Mouse (Mus musculus) heart, embryonic 11.5 days (tissue): ENCODE results near the gene Ly6g5c. TPM values are rescaled to one million over a fixed set of nuclear protein-coding genes. Genes with fewer than 3 reads are reported as not detected.

Source experiments
- ATAC-seq: fragments of 200-750 bp; cut with Nextera tagmentation; replicated peaks from 2 replicates; pipeline ENCODE4 v1.8.0; 2017; ENCODE audit warnings: moderate library complexity; ENCODE audit not compliant: insufficient number of reproducible peaks, low FRiP score, low TSS enrichment
- H3K27ac ChIP-seq: fragments of 300-500 bp; sonication (generic); 2 replicates; pipeline ENCODE4 v1.5.1; 2014; ENCODE audit warnings: mild to moderate bottlenecking, low read depth, low read length
- H3K27me3 ChIP-seq: fragments of 300-500 bp; sonication (generic); 2 replicates; pipeline ENCODE4 v1.6.1; 2014; ENCODE audit warnings: mild to moderate bottlenecking, low read length, mixed read lengths; ENCODE audit not compliant: control insufficient read depth, insufficient read depth
- H3K36me3 ChIP-seq: fragments of 300-500 bp; sonication (generic); 2 replicates; pipeline ENCODE4 v1.6.1; 2014; ENCODE audit warnings: mild to moderate bottlenecking, low read length, moderate library complexity, mixed read lengths; ENCODE audit not compliant: control insufficient read depth, insufficient read depth
- H3K4me1 ChIP-seq: fragments of 300-500 bp; sonication (generic); 2 replicates; pipeline ENCODE4 v1.6.1; 2014; ENCODE audit warnings: low read length; ENCODE audit not compliant: control insufficient read depth, insufficient read depth
- H3K4me2 ChIP-seq: fragments of 300-500 bp; sonication (generic); 2 replicates; pipeline ENCODE4 v1.6.1; 2014; ENCODE audit warnings: mild to moderate bottlenecking, moderate library complexity
- H3K4me3 ChIP-seq: fragments of 300-500 bp; sonication (generic); 2 replicates; pipeline ENCODE4 v1.5.1; 2014; ENCODE audit warnings: low read depth, low read length
- H3K9ac ChIP-seq: fragments of 300-500 bp; sonication (generic); 2 replicates; pipeline ENCODE4 v1.6.1; 2014; ENCODE audit warnings: mild to moderate bottlenecking, low read depth, low read length, moderate library complexity
- H3K9me3 ChIP-seq: fragments of 300-500 bp; sonication (generic); replicated peaks from 2 replicates; pipeline ENCODE4 v1.6.1; 2016; ENCODE audit warnings: low read length; ENCODE audit not compliant: control insufficient read depth
- WGBS: fragments of 180-500 bp; shearing (Covaris S2); extraction: QIAGEN DNeasy Blood & Tissue Kit; methylation state at CpG from one replicate; pipeline ENCODE4 v1.1.7; 2014; ENCODE audit not compliant: insufficient replicate concordance; 5-methylcytosine and 5-hydroxymethylcytosine counted together
- polyA plus RNA-seq: library from polyadenylated mRNA; unstranded; fragments of >200 nt; fragmentation: Nextera tagmentation; extraction: Ambion mirVana; gene quantifications from 2 replicates; pipeline ENCODE4 v1.2.1, GENCODE M21; 2014

Ly6g5c gene
- polyA plus RNA-seq, 1 experiment from 2014 or later: not detected

DNA sequence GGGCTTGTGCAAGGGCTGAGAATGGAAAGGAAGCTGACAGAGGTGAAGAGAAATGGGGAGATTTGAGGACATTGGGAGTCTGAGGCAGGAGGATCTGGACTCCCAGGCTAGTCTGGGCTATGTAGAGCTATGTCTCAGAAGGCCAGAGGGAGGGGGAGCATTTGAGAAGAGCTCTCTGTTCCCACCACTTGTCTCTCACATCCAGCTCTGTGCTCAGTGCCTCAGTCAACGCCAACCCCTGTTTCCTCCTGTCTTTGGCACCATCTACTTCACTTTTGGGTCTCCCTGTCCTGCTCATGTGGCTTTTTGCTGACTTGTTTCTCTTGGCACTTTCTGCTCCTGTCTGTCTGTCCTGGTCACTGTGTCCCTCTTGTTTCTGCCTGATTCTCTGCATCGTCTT is 30.8 kb upstream of the Ly6g5c start:
- Histone ChIP-seq H3K4me2 (peak overlapping the region; percentile 67), H3K4me3 (no peak overlapping the region; the same call in 1 of the 2 replicates), H3K4me1 (peaks cover 19% of the 10 kb centered on the region), H3K36me3 (no peaks in the 10 kb centered on the region), H3K9ac (peak overlapping the region; percentile 72), H3K27ac (peak overlapping the region; percentile 35; the same call in 1 of the 2 replicates), H3K9me3 (no peaks in the 10 kb centered on the region), H3K27me3 (no peaks in the 10 kb centered on the region)
- WGBS: 43% methylated on average over 2 of the region's 2 CpGs
- no peak for ATAC-seq

DNA sequence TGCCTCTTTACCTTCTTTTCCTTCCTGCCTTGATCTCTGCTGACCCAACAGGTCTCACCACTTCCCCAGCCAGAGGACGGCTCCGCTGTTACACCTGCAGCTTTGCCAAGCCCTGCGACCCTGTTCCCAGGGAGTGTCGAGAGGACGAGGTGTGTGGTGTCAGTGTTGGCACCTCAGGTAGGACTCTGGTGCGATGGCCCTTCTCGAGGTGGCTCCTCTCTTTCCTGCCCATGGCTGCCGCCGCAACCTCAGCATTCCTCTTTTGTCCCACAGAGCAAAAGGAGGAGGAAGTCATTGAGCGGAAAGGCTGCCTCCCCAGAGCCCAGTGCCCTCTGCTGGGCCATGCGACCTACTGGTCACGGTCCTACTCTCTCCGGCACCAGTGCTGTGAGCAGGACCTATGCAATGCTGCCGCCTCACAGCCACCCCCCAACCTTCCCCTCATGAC is 30.3 kb upstream of the Ly6g5c start, which contains the start of gene Ly6g6d:
Gene Ly6g6d, minus strand, starts transcription at position 280 of the 448 bp plus-strand sequence.
- peak within 1 kb of the TSS; percentile 67 for H3K4me2 ChIP-seq
- H3K36me3 ChIP-seq: no peaks in the 10 kb centered on the region
- 16% methylated on average over 14 of the region's 14 CpGs for WGBS
- peak within 1 kb of the TSS; percentile 35; the same call in 1 of the 2 replicates for H3K27ac ChIP-seq
- H3K9ac ChIP-seq: peak within 1 kb of the TSS; percentile 72
- ATAC-seq: 0 out of 2 replicates have a peak, but pooled peaks have one; percentile 31
- no peaks in the 10 kb centered on the region for H3K27me3 ChIP-seq
- H3K9me3 ChIP-seq: no peaks in the 10 kb centered on the region
- peak within 1 kb of the TSS; percentile 32 for H3K4me3 ChIP-seq
- peaks cover 19% of the 10 kb centered on the region for H3K4me1 ChIP-seq

DNA sequence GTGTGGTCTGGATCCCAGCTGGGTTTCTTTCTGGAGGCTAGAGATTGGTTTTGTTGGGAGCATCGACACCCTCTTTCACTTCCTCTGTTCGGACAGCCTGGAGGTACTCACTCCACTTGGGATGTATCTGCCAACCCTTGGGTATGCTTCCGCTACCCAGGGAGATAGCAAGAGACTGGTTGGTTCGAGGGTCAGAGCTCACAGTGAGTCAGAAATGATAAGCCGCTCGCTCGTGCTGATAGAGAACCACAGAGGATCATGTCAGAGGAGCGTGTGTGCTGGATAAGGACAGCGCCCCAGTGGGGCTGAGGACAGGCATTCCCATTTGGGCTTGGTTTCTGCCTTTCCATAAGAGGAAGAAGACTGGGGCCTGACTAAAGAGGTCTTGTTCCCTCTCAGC is 28.3 kb upstream of the Ly6g5c start:
- ATAC-seq: 0 out of 2 replicates have a peak, but pooled peaks have one; percentile 40
- WGBS: 10% methylated on average over 9 of the region's 9 CpGs
- no peaks in the 10 kb centered on the region for H3K27me3 ChIP-seq
- peak overlapping the region; percentile 55 for H3K4me2 ChIP-seq
- 0 out of 2 replicates have a peak overlapping the region, but pooled peaks have one; percentile 12 for H3K4me3 ChIP-seq
- 0 out of 2 replicates have a peak overlapping the region, but pooled peaks have one; percentile 15 for H3K27ac ChIP-seq
- H3K36me3 ChIP-seq: no peaks in the 10 kb centered on the region
- H3K9me3 ChIP-seq: no peaks in the 10 kb centered on the region
- peaks cover 19% of the 10 kb centered on the region for H3K4me1 ChIP-seq
- H3K9ac ChIP-seq: peak overlapping the region; percentile 17; the same call in 1 of the 2 replicates

DNA sequence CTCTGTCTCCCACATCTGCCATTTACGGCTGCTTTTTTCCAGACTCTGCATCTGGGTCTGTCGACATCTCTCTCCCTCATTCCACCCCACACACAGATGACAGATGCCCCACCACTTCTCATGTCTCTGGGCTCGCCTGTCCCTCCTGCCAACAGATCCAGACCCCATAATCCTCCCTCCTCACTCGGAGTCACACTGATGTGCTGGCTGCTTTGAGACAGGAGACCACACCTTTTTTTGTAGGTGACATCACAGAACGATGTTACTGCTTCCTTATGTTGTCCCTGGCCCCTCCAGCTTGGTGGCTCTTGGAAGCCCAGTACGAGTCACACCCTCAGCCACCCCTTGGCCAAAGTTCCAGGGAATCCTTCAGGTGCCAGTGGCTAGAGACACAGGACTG is 27.8 kb upstream of the Ly6g5c start:
- Histone ChIP-seq H3K4me1 (peaks cover 19% of the 10 kb centered on the region), H3K4me2 (peak overlapping the region; percentile 55), H3K4me3 (no peak overlapping the region), H3K36me3 (no peaks in the 10 kb centered on the region), H3K27me3 (no peaks in the 10 kb centered on the region), H3K27ac (0 out of 2 replicates have a peak overlapping the region, but pooled peaks have one; percentile 15), H3K9me3 (no peaks in the 10 kb centered on the region), H3K9ac (peak overlapping the region; percentile 17; the same call in 1 of the 2 replicates)
- 34% methylated on average over 6 of the region's 6 CpGs for WGBS
- no peak for ATAC-seq

DNA sequence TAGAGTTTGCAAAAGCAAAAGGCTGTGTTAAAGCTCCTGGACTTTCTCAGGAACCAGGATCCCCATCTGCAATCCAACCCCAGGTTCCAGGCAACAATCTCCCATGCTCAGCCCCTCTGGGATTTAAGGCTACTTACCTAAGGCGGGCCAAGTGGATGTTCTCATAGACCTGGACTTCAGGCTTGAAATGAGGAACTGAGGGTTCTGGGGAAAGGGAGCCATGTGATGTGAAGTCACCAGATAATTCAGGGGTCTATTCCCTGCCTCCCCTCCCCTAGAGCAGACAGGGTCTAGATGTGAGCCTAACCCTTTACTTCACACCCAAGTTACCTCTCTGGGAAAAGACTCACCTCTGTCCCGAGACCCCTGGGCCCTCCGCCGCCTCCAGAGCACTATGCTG is 27.4 kb upstream of the Ly6g5c start:
- Histone ChIP-seq H3K9me3 (no peaks in the 10 kb centered on the region), H3K4me2 (no peak overlapping the region), H3K27me3 (no peaks in the 10 kb centered on the region), H3K4me3 (no peak overlapping the region), H3K9ac (no peak overlapping the region), H3K27ac (no peak overlapping the region), H3K4me1 (peaks cover 19% of the 10 kb centered on the region), H3K36me3 (no peaks in the 10 kb centered on the region)
- 88% methylated on average over 4 of the region's 4 CpGs for WGBS
- no peak for ATAC-seq

DNA sequence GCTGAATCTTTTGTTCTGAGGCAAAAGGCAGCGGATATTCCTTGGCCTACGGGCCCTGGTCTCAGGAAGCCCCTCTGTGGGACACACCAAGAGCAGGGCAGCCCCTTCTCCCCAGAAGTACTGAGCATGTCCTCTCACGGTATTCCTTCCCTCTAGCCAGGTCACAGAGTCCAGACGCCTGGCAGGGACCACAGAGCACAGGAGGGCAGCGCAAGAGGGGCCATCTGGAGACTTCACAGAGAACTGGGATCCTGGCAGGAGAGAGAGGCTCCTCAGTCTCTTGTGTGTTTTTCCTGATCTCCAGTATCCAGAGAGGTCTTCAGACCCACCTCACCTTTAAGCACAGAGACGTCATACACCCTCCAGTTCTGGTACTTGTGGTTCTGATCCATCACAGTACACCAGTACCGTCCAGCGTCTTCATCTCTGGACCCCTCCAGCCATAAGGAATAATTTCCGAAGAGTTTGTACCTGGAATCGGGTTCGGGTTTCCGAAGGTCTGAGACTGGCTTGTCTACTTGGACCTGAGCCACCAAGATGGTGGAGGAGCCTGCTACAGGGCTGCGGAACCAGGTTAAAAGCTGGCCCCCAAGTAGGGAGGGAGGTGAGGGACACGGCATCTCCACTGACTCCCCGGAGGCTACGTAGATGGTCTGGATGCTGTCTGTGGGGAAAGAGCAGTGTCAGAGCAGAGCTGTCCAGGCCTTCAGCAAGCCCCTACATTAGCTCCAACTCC is 25.1 kb upstream of the Ly6g5c start:
- Histone ChIP-seq H3K36me3 (no peaks in the 10 kb centered on the region), H3K9ac (0 out of 2 replicates have a peak overlapping the region, but pooled peaks have one; percentile 16), H3K27ac (no peak overlapping the region), H3K4me3 (no peak overlapping the region), H3K9me3 (no peaks in the 10 kb centered on the region), H3K27me3 (no peaks in the 10 kb centered on the region), H3K4me1 (peaks cover 11% of the 10 kb centered on the region), H3K4me2 (no peak overlapping the region)
- no peak for ATAC-seq
- 79% methylated on average over 16 of the region's 16 CpGs for WGBS

DNA sequence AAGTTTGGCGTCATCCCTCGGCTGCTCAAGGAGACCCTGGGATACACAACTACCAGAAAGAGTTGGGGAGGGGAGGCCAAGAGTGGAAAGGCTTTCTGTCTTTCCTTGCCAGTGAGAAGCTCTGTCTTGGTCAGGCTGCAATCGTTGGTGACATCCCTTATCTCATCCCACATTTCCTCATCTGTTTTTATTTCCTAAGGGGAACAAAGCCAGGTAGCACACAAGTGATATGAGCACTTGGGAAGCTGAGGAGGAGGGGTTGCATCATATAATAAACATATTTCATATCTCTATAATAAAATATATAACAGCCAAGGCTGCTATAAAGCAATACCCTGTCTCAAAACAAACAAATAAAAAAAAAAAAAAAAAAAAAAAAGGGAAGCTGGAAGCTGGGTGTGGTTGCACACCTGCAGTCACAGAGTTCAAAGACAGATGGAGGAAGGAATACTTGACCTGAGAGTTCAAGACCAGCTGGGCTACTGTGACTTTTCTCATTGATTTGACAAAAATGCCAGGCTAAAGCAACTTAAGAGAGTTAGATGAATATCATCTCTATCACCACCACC is 24.1 kb upstream of the Ly6g5c start:
- peaks cover 8% of the 10 kb centered on the region for H3K4me1 ChIP-seq
- H3K9ac ChIP-seq: no peak overlapping the region
- ATAC-seq: no peak
- no peak overlapping the region for H3K4me3 ChIP-seq
- no peaks in the 10 kb centered on the region for H3K27me3 ChIP-seq
- H3K27ac ChIP-seq: no peak overlapping the region
- H3K4me2 ChIP-seq: no peak overlapping the region
- 57% methylated on average over 3 of the region's 3 CpGs for WGBS
- no peaks in the 10 kb centered on the region for H3K9me3 ChIP-seq
- no peaks in the 10 kb centered on the region for H3K36me3 ChIP-seq

DNA sequence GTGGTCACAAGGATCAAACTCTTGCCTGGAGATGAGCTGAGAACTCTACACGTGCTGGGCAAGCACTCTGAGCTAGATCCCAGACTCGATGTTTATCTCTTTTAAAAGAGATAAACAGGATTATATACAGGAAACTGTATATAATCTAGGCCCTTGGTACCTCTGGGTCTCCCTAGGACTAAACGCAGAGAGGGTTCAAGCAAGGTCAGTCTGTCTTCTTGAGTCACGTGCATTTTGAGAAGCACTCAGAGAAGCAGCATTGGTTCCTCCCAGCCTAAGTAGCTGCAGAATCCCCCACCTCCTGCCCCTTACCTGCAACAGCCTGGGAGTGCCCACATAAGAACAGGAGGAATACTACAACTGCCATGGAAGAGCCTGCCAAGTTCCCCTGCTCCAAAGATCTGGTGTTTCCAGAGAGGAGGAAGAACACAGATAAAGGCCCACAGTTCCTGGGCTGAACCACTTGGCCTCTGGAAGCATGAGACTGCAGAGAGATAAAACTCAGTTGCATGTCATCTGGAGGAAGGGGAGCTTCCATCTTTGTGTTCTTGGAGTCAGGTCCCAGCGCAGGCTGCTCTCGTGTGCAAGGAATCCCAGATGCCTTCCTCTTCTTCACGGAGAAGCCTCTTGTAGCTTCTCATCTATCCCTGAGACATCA is 22.7 kb upstream of the Ly6g5c start, which contains the start of gene Ly6g6f:
Gene Ly6g6f, minus strand, starts transcription at position 403 of the 658 bp plus-strand sequence.
- H3K9ac ChIP-seq: no peak within 1 kb of the TSS
- H3K4me3 ChIP-seq: no peak within 1 kb of the TSS
- 59% methylated on average over 7 of the region's 7 CpGs for WGBS
- no peak within 1 kb of the TSS for H3K4me2 ChIP-seq
- no peaks in the 10 kb centered on the region for H3K9me3 ChIP-seq
- H3K27me3 ChIP-seq: no peaks in the 10 kb centered on the region
- H3K36me3 ChIP-seq: no peaks in the 10 kb centered on the region
- no peak within 1 kb of the TSS for H3K27ac ChIP-seq
- H3K4me1 ChIP-seq: peaks cover 6% of the 10 kb centered on the region
- ATAC-seq: no peak
